Mouse (Mus musculus) megakaryocyte, embryonic 14.5 days (primary cell): Measurements from ENCODE around the gene Nsdhl.

Experiments used
- FLI1 ChIP-seq: IDR thresholded peaks from 2 replicates; pipeline ENCODE4 v1.6.1; 2012; ENCODE audit warnings: low read length, inconsistent platforms, mixed read lengths
- GATA1 ChIP-seq: IDR thresholded peaks from 3 replicates; pipeline ENCODE4 v1.6.1; 2012; ENCODE audit warnings: mixed read lengths, low read length, inconsistent platforms, borderline replicate concordance

- TF ChIP-seq GATA1 (0 out of 3 replicates have a peak, but pooled peaks have one; percentile 8), FLI1 (no peak)
Measured at GRCm38 (mm10) chrX:72917884-72918681, at the start of gene Nsdhl, which contains the start of gene Cetn2.
